Mouse (Mus musculus): ENCODE data around the gene Vtn. TPM values are rescaled to one million over a fixed set of nuclear protein-coding genes. Genes with fewer than 3 reads are reported as not detected.

Vtn gene
- polyA plus RNA-seq (2017; shearing (Covaris generic)) = not detected

GRCm38 (mm10) chr11:78499004-78499403 is at the start of gene Vtn:
Vtn (plus strand) TSS chr11:78499091.

DNA sequence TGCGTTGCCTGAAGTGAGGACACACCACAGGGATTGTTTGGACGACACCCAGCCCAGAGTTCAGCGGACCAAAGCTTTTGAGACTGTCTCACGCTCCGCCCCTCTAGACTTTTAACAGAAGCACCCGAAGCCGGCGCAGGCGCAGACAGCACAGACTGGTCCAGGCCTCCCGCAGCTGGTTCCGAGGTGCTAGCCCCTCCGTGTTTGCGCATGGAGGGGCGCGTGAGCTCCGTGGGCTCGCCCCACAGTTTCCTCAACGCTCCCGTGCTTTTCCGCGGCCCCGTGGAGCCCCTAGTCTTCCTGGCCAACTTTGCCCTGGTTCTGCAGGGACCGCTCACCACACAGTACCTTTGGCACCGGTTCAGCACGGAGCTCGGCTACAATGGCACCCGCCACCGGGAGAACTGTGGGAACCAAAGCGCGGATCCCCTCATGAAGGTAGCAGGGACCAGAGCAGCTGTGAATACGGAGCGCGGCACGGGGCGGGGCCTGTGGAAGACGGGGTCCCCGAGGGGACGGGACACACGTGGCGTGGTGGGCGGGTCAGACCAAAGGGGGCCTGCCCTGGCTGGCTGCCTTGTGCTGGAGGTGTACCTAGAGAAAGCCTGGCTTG is 33.2 kb upstream of the Vtn start, which contains the start of gene Slc46a1:
Gene Slc46a1, plus strand, starts transcription at position 130 of the 613 bp plus-strand sequence.

DNA sequence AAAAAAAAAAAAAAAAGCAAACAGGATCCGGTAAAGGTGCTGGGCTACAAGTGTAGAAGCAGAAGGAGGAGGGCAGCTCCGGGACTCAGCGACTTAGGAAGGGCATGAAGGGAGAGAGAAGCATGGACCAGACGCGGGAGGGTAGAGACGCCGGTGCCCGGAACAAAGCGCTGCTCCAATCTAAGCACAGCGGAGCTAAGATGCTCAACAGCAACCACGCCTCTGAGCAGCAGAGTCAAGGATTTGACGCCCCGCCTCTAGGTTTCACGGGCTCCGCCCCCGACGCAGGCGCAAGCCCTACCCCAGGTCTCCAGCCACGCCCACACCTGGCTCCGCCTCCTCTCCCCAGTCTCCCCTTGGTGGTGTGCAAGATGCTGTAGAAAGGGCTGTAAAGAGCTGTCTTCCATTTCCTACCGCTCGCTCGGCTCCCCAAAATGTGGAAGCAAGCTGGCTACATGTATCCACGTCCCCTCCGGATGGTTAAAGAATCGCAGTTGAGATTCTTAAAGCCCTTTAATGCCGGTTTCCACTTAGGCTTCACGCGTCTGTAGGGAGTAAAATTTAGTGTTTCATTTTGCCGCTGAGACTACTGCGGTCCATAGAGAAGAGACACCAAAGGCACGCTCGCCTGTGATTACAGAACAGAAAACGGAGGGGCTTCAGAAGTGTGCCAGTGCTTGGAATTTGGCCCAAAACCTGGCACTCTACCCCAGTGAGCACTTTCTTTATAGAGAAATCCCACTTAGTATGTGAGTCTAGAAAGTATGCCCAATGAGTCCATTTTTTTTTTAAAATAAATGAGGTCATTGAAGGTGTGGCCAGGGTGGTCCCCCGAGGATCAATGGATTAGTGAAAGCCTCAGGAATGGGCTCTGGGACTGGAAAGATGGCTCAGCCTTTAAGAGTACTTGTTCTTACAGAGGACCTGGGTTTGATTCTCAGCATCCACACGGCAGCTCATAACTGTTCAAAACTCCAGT is 1.1 kb upstream of the Vtn start, which contains the start of gene Sarm1:
Gene Sarm1, minus strand, starts transcription at position 211 of the 979 bp plus-strand sequence.

DNA sequence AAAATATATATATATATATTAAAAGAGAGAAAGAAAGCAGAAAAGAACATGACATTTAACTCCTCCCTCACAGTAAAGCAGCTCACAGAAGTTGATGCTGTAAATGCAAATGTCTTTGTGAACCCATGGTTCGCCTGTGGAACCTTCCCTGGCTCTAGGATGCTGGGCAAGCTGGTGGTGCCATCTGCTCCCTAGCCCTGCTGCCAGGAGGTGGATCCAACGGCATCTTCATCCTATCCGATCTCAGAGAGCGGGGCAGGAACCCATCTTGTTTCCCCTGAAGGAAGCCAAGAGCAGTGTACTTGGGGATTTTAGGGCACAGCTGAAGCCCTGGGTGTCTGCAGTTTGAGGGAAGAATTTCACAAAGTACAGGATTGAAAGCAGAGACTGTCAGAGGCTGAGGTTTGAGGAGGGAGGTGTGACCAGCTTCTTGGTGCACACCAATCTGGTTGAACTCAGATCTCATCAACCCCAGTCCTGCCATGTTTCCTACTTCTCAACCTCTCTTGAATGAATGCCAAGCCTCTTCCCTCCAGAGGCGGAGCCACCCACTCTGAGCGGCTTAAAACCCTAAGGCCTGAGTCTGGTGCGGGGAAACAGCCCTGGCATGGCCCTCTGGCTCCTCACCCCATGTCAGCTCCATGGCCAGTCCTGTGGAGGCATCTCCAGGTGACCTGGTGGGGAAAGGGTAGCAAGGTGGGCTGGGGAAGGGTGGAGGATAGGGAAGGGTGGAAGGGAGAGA is 4.2 kb downstream of the Vtn start, which contains the start of gene Sebox:
Gene Sebox, plus strand, starts transcription at position 539 of the 742 bp plus-strand sequence.

GRCm38 (mm10) chr11:78512025-78512957 is 13.4 kb downstream of the Vtn start, which contains the start of the genes Tmem199 and Poldip2:
Tmem199 (minus strand) TSS chr11:78512172.
Poldip2 (plus strand) TSS chr11:78512193.

GRCm38 (mm10) chr11:78536080-78536689 is 37.3 kb downstream of the Vtn start, which contains the start of the genes Tnfaip1 and Ift20:
Tnfaip1 (minus strand) TSS chr11:78536332.
Ift20 (plus strand) TSS chr11:78536361.

DNA sequence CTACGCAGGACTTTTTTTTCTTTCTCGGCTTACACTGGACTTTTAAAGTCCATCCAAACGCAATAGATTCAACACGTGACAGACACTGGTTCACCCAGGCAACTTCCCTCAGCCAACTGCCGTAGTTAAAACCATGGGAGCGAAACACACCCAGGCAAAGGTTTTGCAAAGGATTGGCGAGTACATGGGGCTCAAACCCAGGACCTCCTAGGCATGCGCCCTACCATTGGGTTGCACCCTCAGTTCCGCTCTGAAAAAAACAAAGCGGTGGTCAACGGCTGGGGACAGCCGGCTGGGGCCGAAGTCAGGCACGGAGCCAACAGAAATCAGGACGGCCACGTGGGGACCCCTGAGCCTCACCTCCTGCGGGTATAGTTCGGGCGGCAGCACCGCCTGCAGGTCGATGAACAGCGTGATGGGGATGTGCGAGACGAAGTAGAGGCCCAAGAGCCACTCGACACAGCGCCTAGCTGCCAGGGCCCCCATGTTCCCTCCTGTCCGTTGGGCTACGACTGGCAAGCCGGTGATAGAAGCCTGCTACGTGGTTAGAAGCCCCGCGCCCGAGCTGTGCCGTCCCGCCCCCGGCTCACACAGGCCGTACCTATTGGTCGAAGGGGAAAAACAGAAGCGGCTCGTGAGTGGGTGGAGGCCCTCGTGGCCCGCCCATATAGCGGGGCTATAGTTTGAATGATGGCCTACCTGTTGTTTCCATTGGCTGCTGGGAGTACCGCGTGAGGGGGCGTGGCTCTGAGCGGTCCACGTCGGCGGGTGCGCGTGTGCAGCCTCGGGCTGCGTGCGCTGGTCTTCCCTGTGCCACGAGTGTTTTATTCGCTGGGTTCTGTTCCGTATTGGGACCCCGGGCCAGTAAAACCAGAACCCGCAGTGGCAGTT is 51.5 kb downstream of the Vtn start, which contains the start of gene Tmem97:
Gene Tmem97, minus strand, starts transcription at position 610 of the 891 bp plus-strand sequence.

Other genes with a start within 250 kb of the Vtn start
- gene 2610507B11Rik, start 237.3 kb upstream of the Vtn start, polyA plus RNA-seq (2017; shearing (Covaris generic)) = 91.3 TPM
- gene BC030499, start 208.2 kb upstream of the Vtn start, polyA plus RNA-seq (2017; shearing (Covaris generic)) = 0.30 TPM
- 2.6 TPM for gene Spag5, start 197.6 kb upstream of the Vtn start, polyA plus RNA-seq (2017; shearing (Covaris generic))
- gene Aldoc, start 176.1 kb upstream of the Vtn start, polyA plus RNA-seq (2017; shearing (Covaris generic)) = 13.5 TPM
- gene Pigs, start 170.7 kb upstream of the Vtn start, polyA plus RNA-seq (2017; shearing (Covaris generic)) = 148 TPM
- 33.6 TPM for gene Unc119, start 155.6 kb upstream of the Vtn start, polyA plus RNA-seq (2017; shearing (Covaris generic))
- not detected for gene Foxn1, start 112.5 kb upstream of the Vtn start, polyA plus RNA-seq (2017; shearing (Covaris generic))
- not detected for gene Slc13a2, start 76.9 kb upstream of the Vtn start, polyA plus RNA-seq (2017; shearing (Covaris generic))
- gene Slc46a1, start 33.4 kb upstream of the Vtn start, polyA plus RNA-seq (2017; shearing (Covaris generic)) = 2.4 TPM
- 2.2 TPM for gene Sarm1, start 1.3 kb upstream of the Vtn start, polyA plus RNA-seq (2017; shearing (Covaris generic))
- not detected for gene Sebox, start 4.4 kb downstream of the Vtn start, polyA plus RNA-seq (2017; shearing (Covaris generic))
- gene Tmem199, start 13.1 kb downstream of the Vtn start, polyA plus RNA-seq (2017; shearing (Covaris generic)) = 50.4 TPM
- 41.5 TPM for gene Poldip2, start 13.1 kb downstream of the Vtn start, polyA plus RNA-seq (2017; shearing (Covaris generic))
- 25.7 TPM for gene Tnfaip1, start 37.2 kb downstream of the Vtn start, polyA plus RNA-seq (2017; shearing (Covaris generic))
- 122 TPM for gene Ift20, start 37.3 kb downstream of the Vtn start, polyA plus RNA-seq (2017; shearing (Covaris generic))
- 14.1 TPM for gene Tmem97, start 51.7 kb downstream of the Vtn start, polyA plus RNA-seq (2017; shearing (Covaris generic))
- gene Nlk, start 198.3 kb downstream of the Vtn start, polyA plus RNA-seq (2017; shearing (Covaris generic)) = 12.2 TPM

Measured in inflammation-experienced regulatory T-cells, adult 16 weeks (primary cell).